Mouse (Mus musculus) liver, embryonic 14.5 days (tissue): ENCODE measurements at regions not wholly inside any gene's neighbourhood (a gene's known extent, or its start where the extent isn't known, plus 50 kb on each side); places are given as distances from the start of the nearest gene placed in this dataset.

Source experiments
- ATAC-seq: fragments of 200-750 bp; cut with Nextera tagmentation; 2 replicates; pipeline ENCODE4 v1.8.0; 2017; ENCODE audit warnings: moderate number of reproducible peaks, mild to moderate bottlenecking, moderate library complexity; ENCODE audit not compliant: insufficient read depth
- DNase-seq, 3 experiments: peaks; one replicate each; pipeline ENCODE4 v3.0.0-alpha.2; 2012 to 2013; ENCODE audit warnings: low read depth in 3 of 3, low spot score in 3 of 3
- H3K27ac ChIP-seq: fragments of 300-500 bp; sonication (generic); 2 replicates; pipeline ENCODE4 v1.5.1; 2014; ENCODE audit warnings: moderate library complexity, mild to moderate bottlenecking, control low read depth, inconsistent platforms
- H3K27me3 ChIP-seq: fragments of 300-500 bp; sonication (generic); 2 replicates; pipeline ENCODE4 v1.6.1; 2014; ENCODE audit warnings: mild to moderate bottlenecking, low read length, moderate library complexity; ENCODE audit not compliant: control insufficient read depth, insufficient read depth
- H3K36me3 ChIP-seq: fragments of 300-500 bp; sonication (generic); replicated peaks from 2 replicates; pipeline ENCODE4 v1.6.1; 2014; ENCODE audit warnings: low read depth; ENCODE audit not compliant: control insufficient read depth, insufficient read depth
- H3K4me1 ChIP-seq, 2 experiments: fragments of 200-500 bp in 1 of 2; fragments of 300-500 bp in 1 of 2; sonication (generic) in 1 of 2; replicated peaks; 2 replicates each; pipeline ENCODE4 v1.6.1; 2012 to 2014; ENCODE audit warnings: antibody characterized with exemption in 1 of 2, inconsistent platforms in 1 of 2, low read length in 1 of 2; ENCODE audit not compliant: control insufficient read depth in 2 of 2, insufficient read depth in 2 of 2
- H3K4me2 ChIP-seq: fragments of 300-500 bp; sonication (generic); 2 replicates; pipeline ENCODE4 v1.6.1; 2014; ENCODE audit warnings: low read depth, mild to moderate bottlenecking, control low read depth, moderate library complexity
- H3K4me3 ChIP-seq, 2 experiments: fragments of 200-500 bp in 1 of 2; fragments of 300-500 bp in 1 of 2; sonication (generic) in 1 of 2; 2 replicates each; pipeline ENCODE4 v1.5.1; 2012 to 2014; ENCODE audit warnings: low read depth in 2 of 2, low read length in 2 of 2, mild to moderate bottlenecking in 2 of 2, control low read depth in 1 of 2, inconsistent platforms in 1 of 2, moderate library complexity in 1 of 2; ENCODE audit not compliant: insufficient read depth in 1 of 2
- H3K9ac ChIP-seq: fragments of 300-500 bp; sonication (generic); replicated peaks from 2 replicates; pipeline ENCODE4 v1.6.1; 2014; ENCODE audit warnings: mild to moderate bottlenecking, control low read depth, moderate library complexity
- H3K9me3 ChIP-seq: fragments of 300-500 bp; sonication (generic); 2 replicates; pipeline ENCODE4 v1.6.1; 2016; ENCODE audit warnings: low read length, mixed read lengths; ENCODE audit not compliant: control insufficient read depth
- CTCF ChIP-seq: IDR thresholded peaks from 2 replicates; pipeline ENCODE4 v1.5.1; 2016; ENCODE audit warnings: antibody characterized with exemption, low read depth, control low read depth
- EP300 ChIP-seq: IDR thresholded peaks from 2 replicates; pipeline ENCODE4 v1.6.1; 2016; ENCODE audit warnings: antibody characterized with exemption, low read depth
- WGBS: fragments of 180-500 bp; shearing (Covaris S2); extraction: QIAGEN DNeasy Blood & Tissue Kit; methylation state at CpG from one replicate; pipeline ENCODE4 v1.1.7; 2014; ENCODE audit not compliant: insufficient replicate concordance; 5-methylcytosine and 5-hydroxymethylcytosine counted together

GRCm38 (mm10) chr2:75202587-75203220 is 377.1 kb downstream of the Mtx2 start:
- no peaks in the 10 kb centered on the region for H3K27me3 ChIP-seq
- no peak overlapping the region for H3K9ac ChIP-seq
- H3K4me3 ChIP-seq = no peak overlapping the region
- WGBS = 46% methylated on average over 7 of the region's 7 CpGs
- no peaks in the 10 kb centered on the region for H3K4me1 ChIP-seq
- ATAC-seq (no peak), DNase-seq (no peak)
- H3K4me2 ChIP-seq = no peak overlapping the region
- no peak overlapping the region for H3K27ac ChIP-seq
- H3K9me3 ChIP-seq = no peaks in the 10 kb centered on the region
- no peaks in the 10 kb centered on the region for H3K36me3 ChIP-seq
- TF ChIP-seq CTCF = no peak
- no peak for TF ChIP-seq EP300

DNA sequence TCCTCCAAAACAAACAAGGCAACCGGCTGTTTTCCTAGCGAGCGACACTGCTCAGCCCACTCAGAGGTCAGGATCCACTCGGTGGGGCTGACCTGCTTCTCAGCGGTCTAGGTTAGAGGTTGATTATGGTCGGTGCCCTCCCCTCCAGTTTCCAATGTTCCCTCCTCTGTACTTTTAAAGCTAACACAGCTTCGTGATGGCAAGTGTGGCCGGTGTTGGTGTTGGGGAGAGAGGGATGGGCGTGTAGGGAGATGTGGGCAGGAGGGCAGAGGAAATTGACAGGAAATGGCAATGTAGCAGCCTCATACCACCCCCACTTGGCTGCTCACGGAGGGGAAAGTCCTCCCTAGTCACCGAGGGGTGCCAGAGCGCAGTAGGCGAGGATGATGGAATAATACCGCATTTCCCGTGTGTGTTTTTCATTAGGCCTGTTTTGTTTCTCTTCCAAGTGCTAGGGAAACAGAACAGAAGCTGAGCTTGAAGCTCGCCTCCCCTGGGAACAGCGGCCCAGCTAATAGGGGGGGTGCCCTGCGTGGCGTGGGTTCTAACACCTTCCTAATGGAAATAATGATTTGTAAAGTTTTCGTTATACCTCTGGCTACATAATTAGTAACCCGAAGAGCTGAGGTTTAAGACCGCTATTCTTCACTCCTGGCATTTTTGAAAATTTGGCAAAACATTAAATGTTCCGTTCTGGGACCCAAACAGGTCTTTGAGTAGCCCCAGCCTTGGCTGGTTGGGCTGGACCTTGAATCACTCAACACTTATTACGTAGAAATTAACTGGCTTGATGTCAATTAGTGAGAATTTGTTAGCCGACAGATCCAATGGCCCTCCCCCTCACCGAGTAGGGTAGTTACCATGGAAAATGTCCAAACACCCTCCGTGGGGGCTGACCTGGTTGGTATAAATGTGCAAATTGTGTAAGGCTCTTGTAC is 383.5 kb downstream of the Mtx2 start:
- no peak overlapping the region for H3K9ac ChIP-seq
- H3K9me3 ChIP-seq = no peaks in the 10 kb centered on the region
- H3K36me3 ChIP-seq = no peaks in the 10 kb centered on the region
- no peaks in the 10 kb centered on the region for H3K4me1 ChIP-seq
- 65% methylated on average over 27 of the region's 27 CpGs for WGBS
- ATAC-seq = no peak
- TF ChIP-seq EP300 = no peak
- no peak overlapping the region for H3K4me2 ChIP-seq
- DNase-seq = no peak
- H3K4me3 ChIP-seq = no peak overlapping the region
- H3K27me3 ChIP-seq = no peaks in the 10 kb centered on the region
- H3K27ac ChIP-seq = no peak overlapping the region

GRCm38 (mm10) chr2:75209790-75210583 is 384.4 kb downstream of the Mtx2 start:
- ATAC-seq (no peak), DNase-seq (no peak)
- Histone ChIP-seq H3K27ac (no peak overlapping the region), H3K4me3 (no peak overlapping the region), H3K4me2 (no peak overlapping the region), H3K4me1 (no peaks in the 10 kb centered on the region), H3K27me3 (no peaks in the 10 kb centered on the region), H3K9ac (no peak overlapping the region), H3K36me3 (no peaks in the 10 kb centered on the region), H3K9me3 (no peaks in the 10 kb centered on the region)
- TF ChIP-seq EP300 (no peak), CTCF (no peak)
- WGBS = 75% methylated on average over 17 of the region's 17 CpGs

DNA sequence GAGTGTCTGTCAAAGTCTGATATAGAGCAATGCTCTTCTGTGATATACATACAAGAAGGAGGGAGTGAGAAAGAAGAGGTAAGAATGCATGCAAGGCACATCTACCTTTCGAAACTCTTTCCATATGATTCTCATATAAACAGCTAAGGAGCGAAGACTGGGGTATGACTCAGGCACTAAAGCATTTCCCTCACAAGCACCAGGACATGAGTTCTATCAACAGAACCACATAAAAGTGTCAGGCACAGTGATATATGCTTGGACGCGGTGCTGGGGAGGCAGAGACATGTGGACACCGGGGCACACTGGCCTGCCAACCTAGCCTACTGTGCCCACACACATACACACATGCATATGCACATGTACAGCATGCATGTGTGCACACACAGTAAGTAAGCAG is 391.3 kb downstream of the Mtx2 start:
- no peaks in the 10 kb centered on the region for H3K27me3 ChIP-seq
- no peaks in the 10 kb centered on the region for H3K9me3 ChIP-seq
- H3K4me3 ChIP-seq = no peak overlapping the region
- no peak overlapping the region for H3K9ac ChIP-seq
- no peak for TF ChIP-seq CTCF
- TF ChIP-seq EP300 = no peak
- no peak overlapping the region for H3K27ac ChIP-seq
- H3K4me1 ChIP-seq = no peaks in the 10 kb centered on the region
- ATAC-seq (no peak), DNase-seq (no peak)
- H3K36me3 ChIP-seq = no peaks in the 10 kb centered on the region
- H3K4me2 ChIP-seq = no peak overlapping the region
- 54% methylated on average over 5 of the region's 5 CpGs for WGBS
